Mouse (Mus musculus): ENCODE results near the gene Luzp1. TPM values are rescaled to one million over a fixed set of nuclear protein-coding genes. Genes with fewer than 3 reads are reported as not detected.

Gene Luzp1
- polyA plus RNA-seq, 1 experiment = 2.9 TPM

- WGBS = 92% methylated on average over 2 of the region's 2 CpGs
- Histone ChIP-seq H3K4me3 (ENCODE audit: extremely low read depth, insufficient read depth, insufficient read length) (no peak overlapping the region), H3K36me3 (ENCODE audit: control insufficient read depth, insufficient read depth, low read length) (peaks cover 49% of the 10 kb centered on the region), H3K4me1 (ENCODE audit: control insufficient read depth, insufficient read depth, insufficient read length) (no peaks in the 10 kb centered on the region), H3K27ac (ENCODE audit: insufficient read depth, low read length) (no peak overlapping the region), H3K27me3 (ENCODE audit: control insufficient read depth, insufficient read depth, low read length) (no peaks in the 10 kb centered on the region)
- DNase-seq (ENCODE audit: low read depth in 1 of 2, low spot score in 2 of 2) = no peak
- TF ChIP-seq CTCF (IDR thresholded peaks at IDR 0.05; ENCODE audit: extremely low read depth, insufficient read depth, insufficient read length, insufficient replicate concordance) = no peak
- no peak for TF ChIP-seq POLR2A (IDR thresholded peaks at IDR 0.05; ENCODE audit: low read depth, low read length)
Observed at GRCm38 (mm10) chr4:136557638-136558037, 88.1 kb downstream of the Luzp1 start.

GRCm38 (mm10) chr4:136559690-136560089 is 90.1 kb downstream of the Luzp1 start:
- H3K27ac ChIP-seq (ENCODE audit: insufficient read depth, low read length) = no peak overlapping the region
- H3K36me3 ChIP-seq (ENCODE audit: control insufficient read depth, insufficient read depth, low read length) = peaks cover 47% of the 10 kb centered on the region
- DNase-seq (ENCODE audit: low read depth in 1 of 2, low spot score in 2 of 2) = no peak
- TF ChIP-seq POLR2A (IDR thresholded peaks at IDR 0.05; ENCODE audit: low read depth, low read length) (no peak), CTCF (IDR thresholded peaks at IDR 0.05; ENCODE audit: extremely low read depth, insufficient read depth, insufficient read length, insufficient replicate concordance) (no peak)
- H3K4me1 ChIP-seq (ENCODE audit: control insufficient read depth, insufficient read depth, insufficient read length) = no peaks in the 10 kb centered on the region
- no peak overlapping the region for H3K4me3 ChIP-seq (ENCODE audit: extremely low read depth, insufficient read depth, insufficient read length)
- no peaks in the 10 kb centered on the region for H3K27me3 ChIP-seq (ENCODE audit: control insufficient read depth, insufficient read depth, low read length)
- 96% methylated on average over 2 of the region's 2 CpGs for WGBS

DNA sequence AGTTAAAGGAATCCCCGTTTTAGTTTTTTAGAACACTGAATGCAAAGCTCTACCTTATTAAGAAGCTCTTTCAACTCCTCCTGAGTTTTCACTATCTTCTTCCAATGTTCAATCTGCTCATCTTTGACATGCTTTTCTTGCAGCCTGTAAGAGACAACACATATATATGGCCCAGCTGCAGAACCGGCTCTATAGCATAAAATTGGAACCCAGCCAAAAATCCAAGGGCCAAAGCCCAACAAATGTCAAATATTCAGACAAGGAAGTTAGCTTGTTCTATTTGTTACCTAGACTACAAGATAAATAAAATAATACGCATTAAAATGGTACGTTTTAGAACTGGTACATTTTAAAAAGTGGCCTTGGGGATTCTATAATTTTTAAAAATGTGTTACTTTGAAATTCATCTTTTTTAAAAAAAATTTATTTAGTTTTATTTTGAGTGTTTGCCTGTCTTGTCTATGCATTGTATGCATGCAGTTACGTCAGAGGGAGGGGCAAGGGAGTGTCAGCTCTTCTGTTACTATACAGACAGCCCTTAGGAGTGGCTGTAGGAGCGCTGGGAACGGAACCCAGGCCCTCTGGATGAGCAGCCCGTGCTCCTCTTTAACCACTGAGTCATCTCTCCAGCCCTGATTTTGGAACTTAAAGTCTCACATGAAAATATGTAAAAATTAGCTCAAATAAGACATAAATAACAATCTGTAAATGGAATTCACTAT is 90.9 kb downstream of the Luzp1 start:
- H3K4me1 ChIP-seq (ENCODE audit: control insufficient read depth, insufficient read depth, insufficient read length) = no peaks in the 10 kb centered on the region
- WGBS = 93% methylated on average over 8 of the region's 8 CpGs
- H3K27ac ChIP-seq (ENCODE audit: insufficient read depth, low read length) = no peak overlapping the region
- no peaks in the 10 kb centered on the region for H3K27me3 ChIP-seq (ENCODE audit: control insufficient read depth, insufficient read depth, low read length)
- no peak for DNase-seq (ENCODE audit: low read depth in 1 of 2, low spot score in 2 of 2)
- no peak overlapping the region for H3K4me3 ChIP-seq (ENCODE audit: extremely low read depth, insufficient read depth, insufficient read length)
- H3K36me3 ChIP-seq (ENCODE audit: control insufficient read depth, insufficient read depth, low read length) = peaks cover 46% of the 10 kb centered on the region
- TF ChIP-seq POLR2A (IDR thresholded peaks at IDR 0.05; ENCODE audit: low read depth, low read length) = no peak
- no peak for TF ChIP-seq CTCF (IDR thresholded peaks at IDR 0.05; ENCODE audit: extremely low read depth, insufficient read depth, insufficient read length, insufficient replicate concordance)

DNA sequence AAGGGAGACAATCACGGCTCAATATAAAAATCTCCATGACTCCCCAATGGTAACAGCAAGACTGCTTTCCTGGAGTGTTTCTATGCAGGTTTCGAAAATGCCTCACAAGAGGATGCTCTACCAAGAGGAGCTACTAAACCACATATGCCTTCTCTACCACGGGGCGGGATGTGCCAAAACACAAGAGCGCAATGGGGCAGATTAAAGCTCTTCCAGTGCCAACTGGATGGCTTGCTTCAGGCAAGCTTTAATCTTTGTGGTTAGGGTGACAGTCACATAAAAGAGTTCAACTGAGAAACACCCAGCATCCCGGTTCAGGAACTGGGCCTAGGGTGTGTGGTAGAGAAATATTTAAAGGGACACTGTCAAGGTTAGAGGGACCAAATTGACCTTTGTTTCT is 93.2 kb downstream of the Luzp1 start:
- Histone ChIP-seq H3K4me1 (ENCODE audit: control insufficient read depth, insufficient read depth, insufficient read length) (no peaks in the 10 kb centered on the region), H3K4me3 (ENCODE audit: extremely low read depth, insufficient read depth, insufficient read length) (no peak overlapping the region), H3K36me3 (ENCODE audit: control insufficient read depth, insufficient read depth, low read length) (peaks cover 44% of the 10 kb centered on the region), H3K27me3 (ENCODE audit: control insufficient read depth, insufficient read depth, low read length) (no peaks in the 10 kb centered on the region), H3K27ac (ENCODE audit: insufficient read depth, low read length) (no peak overlapping the region)
- no peak for DNase-seq (ENCODE audit: low read depth in 1 of 2, low spot score in 2 of 2)
- TF ChIP-seq POLR2A (IDR thresholded peaks at IDR 0.05; ENCODE audit: low read depth, low read length) = no peak
- TF ChIP-seq CTCF (IDR thresholded peaks at IDR 0.05; ENCODE audit: extremely low read depth, insufficient read depth, insufficient read length, insufficient replicate concordance) = no peak
- 77% methylated on average over 6 of the region's 6 CpGs for WGBS

DNA sequence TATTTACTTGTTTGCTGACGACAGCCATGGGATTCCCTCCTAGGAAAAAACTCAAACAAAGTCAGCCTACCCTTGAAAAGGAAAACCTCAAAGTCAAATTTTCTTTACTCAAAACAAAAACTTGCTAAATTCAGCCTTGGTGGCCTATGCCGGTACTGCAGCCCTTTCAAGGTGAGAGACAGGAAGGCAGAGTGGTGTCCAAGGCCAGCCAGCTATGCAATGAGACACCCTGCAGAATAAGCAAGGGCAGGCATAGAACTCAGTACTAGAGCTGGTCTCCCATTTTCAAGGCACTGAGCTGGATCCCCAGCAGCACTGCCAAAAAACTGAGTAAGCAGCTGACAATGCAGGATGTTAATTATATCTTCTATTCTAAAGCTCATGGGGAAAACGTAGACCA is 99.1 kb downstream of the Luzp1 start:
- Histone ChIP-seq H3K36me3 (ENCODE audit: control insufficient read depth, insufficient read depth, low read length) (peaks cover 31% of the 10 kb centered on the region), H3K27ac (ENCODE audit: insufficient read depth, low read length) (no peak overlapping the region), H3K4me3 (ENCODE audit: extremely low read depth, insufficient read depth, insufficient read length) (no peak overlapping the region), H3K4me1 (ENCODE audit: control insufficient read depth, insufficient read depth, insufficient read length) (no peaks in the 10 kb centered on the region), H3K27me3 (ENCODE audit: control insufficient read depth, insufficient read depth, low read length) (no peaks in the 10 kb centered on the region)
- WGBS = 77% methylated on average over 3 of the region's 3 CpGs
- DNase-seq (ENCODE audit: low read depth in 1 of 2, low spot score in 2 of 2) = no peak
- TF ChIP-seq POLR2A (IDR thresholded peaks at IDR 0.05; ENCODE audit: low read depth, low read length) = no peak
- TF ChIP-seq CTCF (IDR thresholded peaks at IDR 0.05; ENCODE audit: extremely low read depth, insufficient read depth, insufficient read length, insufficient replicate concordance) = no peak

DNA sequence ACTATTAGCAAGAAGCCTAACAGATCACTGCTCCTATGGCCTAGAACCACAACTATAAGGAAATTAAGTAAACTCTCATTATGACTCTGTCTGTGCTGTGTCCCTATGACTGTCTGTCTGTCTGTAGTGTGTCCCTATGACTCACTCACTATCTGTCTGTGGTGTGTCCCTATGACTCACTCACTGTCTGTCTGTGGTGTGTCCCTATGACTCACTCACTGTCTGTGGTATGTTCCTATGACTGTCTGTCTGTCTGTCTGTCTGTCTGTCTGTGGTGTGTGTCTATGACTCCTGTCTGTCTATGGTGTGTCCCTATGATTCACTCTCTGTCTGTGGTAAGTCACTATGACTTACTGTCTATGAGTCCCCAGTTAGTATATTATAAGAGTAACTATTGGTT is 100.4 kb downstream of the Luzp1 start:
- Histone ChIP-seq H3K27me3 (ENCODE audit: control insufficient read depth, insufficient read depth, low read length) (no peaks in the 10 kb centered on the region), H3K4me1 (ENCODE audit: control insufficient read depth, insufficient read depth, insufficient read length) (no peaks in the 10 kb centered on the region), H3K36me3 (ENCODE audit: control insufficient read depth, insufficient read depth, low read length) (peaks cover 31% of the 10 kb centered on the region), H3K4me3 (ENCODE audit: extremely low read depth, insufficient read depth, insufficient read length) (no peak overlapping the region), H3K27ac (ENCODE audit: insufficient read depth, low read length) (no peak overlapping the region)
- TF ChIP-seq CTCF (IDR thresholded peaks at IDR 0.05; ENCODE audit: extremely low read depth, insufficient read depth, insufficient read length, insufficient replicate concordance) (no peak), POLR2A (IDR thresholded peaks at IDR 0.05; ENCODE audit: low read depth, low read length) (no peak)
- DNase-seq (ENCODE audit: low read depth in 1 of 2, low spot score in 2 of 2) = no peak

GRCm38 (mm10) chr4:136581885-136582284 is 112.3 kb downstream of the Luzp1 start:
- WGBS = 92% methylated on average over 3 of the region's 3 CpGs
- no peak for TF ChIP-seq CTCF (IDR thresholded peaks at IDR 0.05; ENCODE audit: extremely low read depth, insufficient read depth, insufficient read length, insufficient replicate concordance)
- no peak for TF ChIP-seq POLR2A (IDR thresholded peaks at IDR 0.05; ENCODE audit: low read depth, low read length)
- Histone ChIP-seq H3K27ac (ENCODE audit: insufficient read depth, low read length) (no peak overlapping the region), H3K4me1 (ENCODE audit: control insufficient read depth, insufficient read depth, insufficient read length) (no peaks in the 10 kb centered on the region; the same call in 1 of the 2 replicates), H3K4me3 (ENCODE audit: extremely low read depth, insufficient read depth, insufficient read length) (no peak overlapping the region), H3K36me3 (ENCODE audit: control insufficient read depth, insufficient read depth, low read length) (peaks cover 2% of the 10 kb centered on the region), H3K27me3 (ENCODE audit: control insufficient read depth, insufficient read depth, low read length) (no peaks in the 10 kb centered on the region)
- no peak for DNase-seq (ENCODE audit: low read depth in 1 of 2, low spot score in 2 of 2)

All from spleen, adult 2 months (tissue).